Mouse (Mus musculus): ENCODE data around the gene Gm266. TPM values are rescaled to one million over a fixed set of nuclear protein-coding genes. Genes with fewer than 3 reads are reported as not detected.

Gene Gm266
- polyA plus RNA-seq, 1 experiment: 2.8 TPM

DNA sequence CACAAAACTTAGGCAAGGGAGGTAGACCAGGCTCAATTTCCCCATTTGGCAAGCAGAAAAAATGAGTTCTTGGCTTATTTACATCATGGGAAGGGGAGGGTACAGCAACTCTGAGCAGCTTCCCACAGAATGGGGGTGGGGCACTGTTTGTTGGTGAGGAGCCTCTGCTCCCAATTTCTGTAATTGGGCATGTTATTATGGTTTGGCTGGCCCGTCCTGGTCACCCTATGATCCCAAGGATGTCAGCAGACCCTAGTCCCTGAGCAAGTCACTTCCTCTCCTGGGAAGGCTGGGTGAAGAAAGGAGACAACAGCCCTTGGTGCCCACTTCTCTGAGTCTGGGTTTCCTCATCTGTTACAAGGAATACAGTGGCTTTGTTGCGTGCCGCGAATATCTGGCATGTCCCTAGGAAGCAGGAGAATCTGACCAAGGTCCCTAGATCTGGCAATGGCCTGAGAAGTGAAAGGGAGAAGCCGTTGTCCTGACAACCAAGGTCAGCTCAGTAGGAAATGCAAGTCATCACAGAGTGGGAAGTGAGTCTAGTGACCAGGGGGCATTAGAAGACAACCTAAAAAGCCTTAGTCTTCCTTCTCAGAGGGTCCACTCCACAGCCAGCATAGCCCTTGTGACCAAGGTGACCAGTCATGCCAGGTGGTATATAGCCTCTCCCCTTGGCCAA lies 48.3 kb downstream of the Gm266 start:
- WGBS: 43% methylated on average over 5 of the region's 5 CpGs
- H3K27me3 ChIP-seq (replicated peaks; ENCODE audit: control insufficient read depth, insufficient read depth, low read length): no peaks in the 10 kb centered on the region
- TF ChIP-seq POLR2A (IDR thresholded peaks at IDR 0.05; ENCODE audit: low read depth, low read length): no peak
- TF ChIP-seq CTCF (conservative IDR thresholded peaks at IDR 0.05; ENCODE audit: insufficient read depth, insufficient read length, low read depth, low read length): no peak
- peaks cover 17% of the 10 kb centered on the region for H3K4me1 ChIP-seq (ENCODE audit: control insufficient read depth, insufficient read depth, low read length)
- H3K27ac ChIP-seq (ENCODE audit: insufficient read depth, low read depth, low read length): peak overlapping the region; percentile 47
- DNase-seq: peak; percentile 69
- H3K36me3 ChIP-seq (ENCODE audit: control insufficient read depth, insufficient read depth, low read length): no peaks in the 10 kb centered on the region
- H3K4me3 ChIP-seq (ENCODE audit: insufficient read depth, low read depth, low read length): no peak overlapping the region

DNA sequence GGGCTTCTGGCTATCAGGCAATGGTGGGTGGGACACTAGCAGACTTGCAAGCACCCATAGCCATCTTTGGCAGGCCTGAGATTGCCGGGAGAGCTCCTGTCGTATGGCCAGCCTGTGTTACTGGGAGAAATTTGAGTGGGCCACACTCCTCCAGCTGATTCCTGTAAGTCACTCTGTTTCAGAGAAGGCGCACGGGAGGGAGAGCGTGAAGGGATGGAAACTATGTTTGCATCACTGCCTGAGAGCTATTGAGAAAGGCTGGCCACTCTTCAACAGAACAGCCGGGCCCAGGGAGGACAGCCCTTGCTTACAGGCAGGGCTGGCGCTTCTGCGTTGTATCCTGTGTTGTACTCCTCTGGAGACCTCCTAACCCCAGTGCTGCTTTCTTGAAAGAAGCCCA lies 49.0 kb downstream of the Gm266 start:
- no peaks in the 10 kb centered on the region for H3K27me3 ChIP-seq (replicated peaks; ENCODE audit: control insufficient read depth, insufficient read depth, low read length)
- TF ChIP-seq CTCF (conservative IDR thresholded peaks at IDR 0.05; ENCODE audit: insufficient read depth, insufficient read length, low read depth, low read length): no peak
- TF ChIP-seq POLR2A (IDR thresholded peaks at IDR 0.05; ENCODE audit: low read depth, low read length): no peak
- DNase-seq: no peak
- peaks cover 20% of the 10 kb centered on the region for H3K4me1 ChIP-seq (ENCODE audit: control insufficient read depth, insufficient read depth, low read length)
- 75% methylated on average over 8 of the region's 8 CpGs for WGBS
- H3K36me3 ChIP-seq (ENCODE audit: control insufficient read depth, insufficient read depth, low read length): no peaks in the 10 kb centered on the region
- no peak overlapping the region for H3K4me3 ChIP-seq (ENCODE audit: insufficient read depth, low read depth, low read length)
- no peak overlapping the region for H3K27ac ChIP-seq (ENCODE audit: insufficient read depth, low read depth, low read length)

DNA sequence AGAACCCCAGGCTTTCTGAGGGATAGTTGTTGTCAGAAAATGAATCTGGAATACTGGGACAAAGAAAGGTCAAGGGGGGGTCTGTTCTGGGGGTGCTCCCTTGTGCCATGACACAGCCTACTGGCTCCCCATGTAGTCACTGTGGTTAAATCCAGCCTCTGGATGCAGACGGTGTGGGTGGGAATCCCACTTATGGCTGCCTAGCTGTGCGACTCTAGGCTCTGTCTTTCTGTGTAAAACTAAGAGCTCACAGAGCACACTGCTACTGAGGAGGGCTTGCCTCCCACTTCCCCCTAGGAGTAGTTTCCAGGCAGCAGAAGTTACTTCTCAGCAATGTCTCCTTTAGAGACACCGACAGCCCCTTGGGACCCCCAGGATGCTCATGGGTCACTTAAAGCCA lies 49.5 kb downstream of the Gm266 start:
- Histone ChIP-seq H3K4me1 (ENCODE audit: control insufficient read depth, insufficient read depth, low read length) (peaks cover 23% of the 10 kb centered on the region), H3K4me3 (ENCODE audit: insufficient read depth, low read depth, low read length) (no peak overlapping the region), H3K27ac (ENCODE audit: insufficient read depth, low read depth, low read length) (no peak overlapping the region), H3K36me3 (ENCODE audit: control insufficient read depth, insufficient read depth, low read length) (no peaks in the 10 kb centered on the region), H3K27me3 (replicated peaks; ENCODE audit: control insufficient read depth, insufficient read depth, low read length) (no peaks in the 10 kb centered on the region)
- DNase-seq: no peak
- WGBS: 90% methylated on average over 3 of the region's 3 CpGs
- no peak for TF ChIP-seq CTCF (conservative IDR thresholded peaks at IDR 0.05; ENCODE audit: insufficient read depth, insufficient read length, low read depth, low read length)
- TF ChIP-seq POLR2A (IDR thresholded peaks at IDR 0.05; ENCODE audit: low read depth, low read length): no peak

DNA sequence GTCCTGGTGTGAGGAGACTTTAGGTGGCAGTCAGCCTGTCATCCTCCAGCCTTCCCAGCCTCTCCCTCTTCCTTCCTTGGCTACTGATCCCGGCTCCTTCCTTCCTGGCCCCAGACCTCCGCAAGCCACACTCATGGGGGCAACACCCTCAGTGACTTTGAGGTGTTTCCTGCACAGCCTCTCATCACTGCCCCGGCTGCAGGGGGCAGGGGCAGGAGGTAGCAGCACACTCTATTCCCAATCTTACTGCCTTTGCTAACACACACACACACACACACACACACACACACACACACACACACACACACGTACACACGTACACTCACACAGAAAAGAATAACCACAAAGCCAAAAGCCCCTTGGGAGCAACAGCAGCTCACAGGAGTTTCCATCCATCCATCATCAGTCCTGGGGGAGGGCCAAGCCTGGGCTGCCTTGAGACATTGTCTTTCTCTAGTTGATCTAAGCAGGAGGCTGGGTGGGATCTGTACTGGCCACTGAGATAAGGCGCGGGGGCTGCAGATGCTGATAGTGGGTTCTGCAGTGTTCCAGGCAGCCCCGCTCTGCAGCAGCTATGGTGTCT lies 50.8 kb downstream of the Gm266 start:
- WGBS: 60% methylated on average over 8 of the region's 8 CpGs
- TF ChIP-seq POLR2A (IDR thresholded peaks at IDR 0.05; ENCODE audit: low read depth, low read length) (no peak), CTCF (conservative IDR thresholded peaks at IDR 0.05; ENCODE audit: insufficient read depth, insufficient read length, low read depth, low read length) (no peak)
- Histone ChIP-seq H3K27me3 (replicated peaks; ENCODE audit: control insufficient read depth, insufficient read depth, low read length) (no peaks in the 10 kb centered on the region), H3K27ac (ENCODE audit: insufficient read depth, low read depth, low read length) (peak overlapping the region; percentile 77), H3K36me3 (ENCODE audit: control insufficient read depth, insufficient read depth, low read length) (no peaks in the 10 kb centered on the region), H3K4me1 (ENCODE audit: control insufficient read depth, insufficient read depth, low read length) (peaks cover 32% of the 10 kb centered on the region), H3K4me3 (ENCODE audit: insufficient read depth, low read depth, low read length) (no peak overlapping the region)
- peak; percentile 89 for DNase-seq

Other genes starting within 250 kb of the Gm266 start
- 194 and 273 TPM in 2 replicates for gene Amn, start 214.7 kb downstream of the Gm266 start, polyA plus RNA-seq (2012; rRNA removed)
- 164 and 208 TPM in 2 replicates for gene Cdc42bpb, start 108.1 kb downstream of the Gm266 start, polyA plus RNA-seq (2012; rRNA removed)
- gene Lbhd2, start 79.0 kb downstream of the Gm266 start, polyA plus RNA-seq (2012; rRNA removed): 0.13 and 0.15 TPM in 2 replicates
- 42.9 and 50.5 TPM in 2 replicates for gene Exoc3l4, start 68.8 kb downstream of the Gm266 start, polyA plus RNA-seq (2012; rRNA removed)
- gene Tnfaip2, start 43.4 kb downstream of the Gm266 start, polyA plus RNA-seq (2012; rRNA removed): 48.5 and 56.2 TPM in 2 replicates
- 90.3 and 91.1 TPM in 2 replicates for gene Eif5, start 52.2 kb upstream of the Gm266 start, polyA plus RNA-seq (2012; rRNA removed)
- 33.7 and 37.4 TPM in 2 replicates for gene Mark3, start 88.7 kb upstream of the Gm266 start, polyA plus RNA-seq (2012; rRNA removed)
- gene Ckb, start 186.5 kb upstream of the Gm266 start, polyA plus RNA-seq (2012; rRNA removed): 280 and 340 TPM in 2 replicates
- gene Trmt61a, start 192.3 kb upstream of the Gm266 start, polyA plus RNA-seq (2012; rRNA removed): 12.4 and 16.9 TPM in 2 replicates
- 11.3 and 14.6 TPM in 2 replicates for gene Bag5, start 227.4 kb upstream of the Gm266 start, polyA plus RNA-seq (2012; rRNA removed)
- gene Apopt1, start 227.4 kb upstream of the Gm266 start, polyA plus RNA-seq (2012; rRNA removed): 63.8 and 68.4 TPM in 2 replicates

Measured in kidney, adult 2 months (tissue).